Comparison of ENCODE assay signal across 12 mouse cellular contexts in genomic region chr5:17112026-17112425, GRCm38 (mm10).
DNase-seq lines count a peak whose midpoint lies in the region; ATAC-seq and TF ChIP-seq lines count a peak whose summit lies in the region.
"Had no signal": no experiment of that assay in that cellular context is flagged by ENCODE, and none has a peak within 500 bp of the region (broad histone marks: within the 10 kb centered on the region; RNA-seq: fewer than 3 reads in every experiment).

No protein-coding gene starts in this region.

- no peak for DNase-seq in heart, adult 2 months
- DNase-seq in heart, adult 11 months = no peak
- DNase-seq in limb, embryonic 10.5 days (ENCODE audit: low spot score) = no peak
- DNase-seq in R1 (ENCODE audit: low read depth, low spot score) = peak; percentile 3
- DNase-seq in lung, postnatal 25 days (ENCODE audit: low spot score) = peak; percentile 32
- DNase-seq in cerebellum, postnatal 36 days = no peak
- DNase-seq: adrenal gland, postnatal 25 days; heart, postnatal 14 days; right cerebral cortex, postnatal 14 days; thymus, postnatal 25 days had no signal

- H3K79me2 ChIP-seq in heart, adult 2 months (replicated peaks; ENCODE audit: control insufficient read depth, insufficient read depth, low read length) = no peaks in the 10 kb centered on the region

- intact Hi-C loops in heart, adult 2 months (cut with DNase I) = loop anchor here (10.0 kb wide), 1 partner anchor 463 kb away; the partner anchor contains the start of gene Sema3c

- H3K4me3 ChIP-seq in heart, adult 2 months = no peak overlapping the region
- H3K4me3 ChIP-seq in limb, embryonic 13.5 days = no peak overlapping the region
- H3K4me3 ChIP-seq in limb, embryonic 10.5 days = no peak overlapping the region

- 45% methylated on average over 2 of the region's 2 CpGs for WGBS in heart, adult 2 months
- WGBS in limb, embryonic 13.5 days = 35% methylated on average over 2 of the region's 2 CpGs
- WGBS in limb, embryonic 10.5 days = 72% methylated on average over 2 of the region's 2 CpGs

- peak; percentile 65; the same call in 1 of the 2 replicates for ATAC-seq in limb, embryonic 13.5 days (ENCODE audit: low FRiP score, low read depth)
- no peak for ATAC-seq in CD4-positive, CD25-positive, alpha-beta regulatory T cell, adult 4 months

- no peak overlapping the region for H3K4me2 ChIP-seq in limb, embryonic 13.5 days (replicated peaks)

- H3K36me3 ChIP-seq in heart, adult 2 months (ENCODE audit: control insufficient read depth, insufficient read depth, low read length) = no peaks in the 10 kb centered on the region
- no peaks in the 10 kb centered on the region for H3K36me3 ChIP-seq in limb, embryonic 13.5 days
- no peaks in the 10 kb centered on the region for H3K36me3 ChIP-seq in limb, embryonic 10.5 days

- H3K9ac ChIP-seq in heart, adult 2 months (ENCODE audit: low read depth, low read length) = no peak overlapping the region
- H3K9ac ChIP-seq in limb, embryonic 13.5 days = no peak overlapping the region

- H3K27me3 ChIP-seq in heart, adult 2 months (ENCODE audit: control insufficient read depth, insufficient read depth, low read length) = no peaks in the 10 kb centered on the region
- no peaks in the 10 kb centered on the region for H3K27me3 ChIP-seq in limb, embryonic 13.5 days
- no peaks in the 10 kb centered on the region for H3K27me3 ChIP-seq in limb, embryonic 10.5 days (ENCODE audit: low read depth, poor library complexity, severe bottlenecking)

- TF ChIP-seq POLR2A in heart, adult 2 months (IDR thresholded peaks at IDR 0.05; ENCODE audit: insufficient read depth, low read depth, low read length) = no peak

- no peaks in the 10 kb centered on the region for H3K9me3 ChIP-seq in limb, embryonic 13.5 days
- H3K9me3 ChIP-seq in limb, embryonic 10.5 days (replicated peaks) = no peaks in the 10 kb centered on the region

- TF ChIP-seq EP300 in heart, adult 2 months (IDR thresholded peaks at IDR 0.05; ENCODE audit: insufficient read depth, low read depth, low read length) = no peak

- H3K27ac ChIP-seq in heart, adult 2 months = no peak overlapping the region
- H3K27ac ChIP-seq in limb, embryonic 13.5 days = peak overlapping the region; percentile 29
- no peak overlapping the region for H3K27ac ChIP-seq in limb, embryonic 10.5 days

- no peaks in the 10 kb centered on the region for H3K4me1 ChIP-seq in heart, adult 2 months (ENCODE audit: control insufficient read depth, insufficient read depth, low read length)
- peaks cover 13% of the 10 kb centered on the region for H3K4me1 ChIP-seq in limb, embryonic 13.5 days
- no peaks in the 10 kb centered on the region for H3K4me1 ChIP-seq in limb, embryonic 10.5 days

- TF ChIP-seq CTCF in heart, adult 2 months (IDR thresholded peaks at IDR 0.05) = peak; percentile 54

Comparison
In these comparisons a context has a peak if more than half of its experiments do, and no peak if none do; other contexts are left out.
1. DNase-seq: peak in R1 (single experiment) and lung, postnatal 25 days (single experiment); none in heart, adult 2 months (0 of 2), heart, adult 11 months (single experiment), limb, embryonic 10.5 days (single experiment) and cerebellum, postnatal 36 days (0 of 2).